ENCODE assay signal across 18 mouse cellular contexts in genomic region chr11:61597471-61597870, GRCm38 (mm10). TPM values are rescaled to one million over a fixed set of nuclear protein-coding genes. Genes with fewer than 3 reads are reported as not detected.
DNase-seq lines count a peak whose midpoint lies in the region; ATAC-seq lines count a peak whose summit lies in the region.
"Had no signal": no experiment of that assay in that cellular context is flagged by ENCODE, and none has a peak within 500 bp of the region (broad histone marks: within the 10 kb centered on the region; RNA-seq: fewer than 3 reads in every experiment).

No protein-coding gene starts in this region.

- H3K4me1 ChIP-seq in midbrain, embryonic 14.5 days (ENCODE audit: control insufficient read depth, insufficient read depth, low read length), result no peaks in the 10 kb centered on the region
- H3K4me1 ChIP-seq in midbrain, embryonic 16.5 days (ENCODE audit: control insufficient read depth, insufficient read depth, low read length), result no peaks in the 10 kb centered on the region
- H3K4me1 ChIP-seq: embryonic facial prominence, embryonic 13.5 days; forebrain, embryonic 10.5 days; heart, embryonic 15.5 days; liver, embryonic 15.5 days had no signal

- no peak for ATAC-seq in midbrain, embryonic 14.5 days (ENCODE audit: low FRiP score, low TSS enrichment)
- ATAC-seq in midbrain, embryonic 16.5 days, result no peak
- ATAC-seq in neutrophil, adult 5-6 weeks (ENCODE audit: extremely low read depth, insufficient number of reproducible peaks, low FRiP score, poor library complexity, severe bottlenecking), result 0 out of 2 replicates have a peak, but pooled peaks have one; percentile 19
- no peak for ATAC-seq in CD4-positive, CD25-positive, alpha-beta regulatory T cell, adult 4 months

- peak; percentile 54 to 68 for DNase-seq in cerebellum, postnatal 10 days
- no peak for DNase-seq in cerebellum, postnatal 36 days
- peak; percentile 8 for DNase-seq in midbrain, embryonic 14.5 days
- DNase-seq in adrenal gland, postnatal 25 days, result peak; percentile 41
- no peak for DNase-seq in embryo, embryonic 11 days
- DNase-seq: cerebellum, adult 18-20 months; kidney, postnatal 4 days; lung, postnatal 10 days had no signal

- no peaks in the 10 kb centered on the region for H3K36me3 ChIP-seq in midbrain, embryonic 14.5 days (ENCODE audit: control insufficient read depth, insufficient read depth, low read length)
- H3K36me3 ChIP-seq in midbrain, embryonic 16.5 days (ENCODE audit: control insufficient read depth, insufficient read depth, low read length), result no peaks in the 10 kb centered on the region
- H3K36me3 ChIP-seq: embryonic facial prominence, embryonic 13.5 days; forebrain, embryonic 10.5 days; heart, embryonic 15.5 days; hindbrain, embryonic 10.5 days; liver, embryonic 15.5 days had no signal

- 86% methylated on average over 2 of the region's 2 CpGs for WGBS in midbrain, embryonic 14.5 days
- 85% methylated on average over 2 of the region's 2 CpGs for WGBS in midbrain, embryonic 16.5 days

- H3K9ac ChIP-seq in midbrain, embryonic 14.5 days (replicated peaks; ENCODE audit: low read length), result no peak overlapping the region
- no peak overlapping the region for H3K9ac ChIP-seq in midbrain, embryonic 16.5 days (ENCODE audit: low read depth, low read length)
- H3K9ac ChIP-seq: embryonic facial prominence, embryonic 13.5 days; heart, embryonic 15.5 days; liver, embryonic 15.5 days had no signal

- no peak overlapping the region for H3K4me3 ChIP-seq in midbrain, embryonic 14.5 days (replicated peaks; ENCODE audit: low read depth, low read length)
- H3K4me3 ChIP-seq in midbrain, embryonic 16.5 days (ENCODE audit: low read depth, low read length), result no peak overlapping the region
- H3K4me3 ChIP-seq: embryonic facial prominence, embryonic 13.5 days; forebrain, embryonic 10.5 days; heart, embryonic 15.5 days; hindbrain, embryonic 10.5 days; liver, embryonic 15.5 days; megakaryocyte, embryonic 14.5 days had no signal

- no peaks in the 10 kb centered on the region for H3K27me3 ChIP-seq in midbrain, embryonic 14.5 days (ENCODE audit: control insufficient read depth, insufficient read depth, low read length)
- no peaks in the 10 kb centered on the region for H3K27me3 ChIP-seq in midbrain, embryonic 16.5 days (ENCODE audit: control insufficient read depth, insufficient read depth, low read depth, low read length)

- no peak overlapping the region for H3K4me2 ChIP-seq in midbrain, embryonic 14.5 days (ENCODE audit: low read length)
- no peak overlapping the region for H3K4me2 ChIP-seq in midbrain, embryonic 16.5 days (ENCODE audit: low read length)
- H3K4me2 ChIP-seq: embryonic facial prominence, embryonic 13.5 days; heart, embryonic 15.5 days; liver, embryonic 15.5 days had no signal

- H3K9me3 ChIP-seq in midbrain, embryonic 14.5 days (ENCODE audit: control insufficient read depth, low read length), result no peaks in the 10 kb centered on the region
- H3K9me3 ChIP-seq in midbrain, embryonic 16.5 days (replicated peaks; ENCODE audit: control insufficient read depth, low read length, poor library complexity, severe bottlenecking), result no peaks in the 10 kb centered on the region
- H3K9me3 ChIP-seq: embryonic facial prominence, embryonic 13.5 days; forebrain, embryonic 10.5 days; heart, embryonic 15.5 days; liver, embryonic 15.5 days had no signal

- no peak overlapping the region for H3K27ac ChIP-seq in midbrain, embryonic 14.5 days (replicated peaks; ENCODE audit: low read depth, low read length)
- H3K27ac ChIP-seq in midbrain, embryonic 16.5 days (ENCODE audit: low read length), result no peak overlapping the region
- H3K27ac ChIP-seq: embryonic facial prominence, embryonic 13.5 days; heart, embryonic 15.5 days; hindbrain, embryonic 10.5 days; liver, embryonic 15.5 days had no signal

RNA-seq across cellular contexts. Expression of gene Epn2, which starts 18.0 kb away (rescaled TPM):
- polyA plus RNA-seq in midbrain, embryonic 14.5 days (2014; fragmentation: Nextera tagmentation; extraction: Ambion mirVana), result 71.7 and 80.5 TPM in 2 replicates
- polyA plus RNA-seq in midbrain, embryonic 16.5 days (2015; fragmentation: Nextera tagmentation; extraction: Ambion mirVana), result 78.0 and 82.3 TPM in 2 replicates
- 26.0 and 30.5 TPM in 2 replicates for total RNA-seq in adrenal gland, postnatal 25 days (2021)
- 0.61 and 0.70 TPM in 2 replicates for total RNA-seq in neutrophil, adult 5-6 weeks (2017)
- polyA plus RNA-seq in CD4-positive, CD25-positive, alpha-beta regulatory T cell, adult 4 months (2017; shearing (Covaris generic)), result under 1 TPM; 0.26 to 0.86 TPM
- total RNA-seq: granulocyte monocyte progenitor cell, adult 5-6 weeks had no signal

RNA-seq across cellular contexts. Expression of gene Grap, which starts 55.6 kb away (rescaled TPM):
- 6.0 and 6.8 TPM in 2 replicates for polyA plus RNA-seq in midbrain, embryonic 14.5 days (2014; fragmentation: Nextera tagmentation; extraction: Ambion mirVana)
- polyA plus RNA-seq in midbrain, embryonic 16.5 days (2015; fragmentation: Nextera tagmentation; extraction: Ambion mirVana), result 10.7 and 11.6 TPM in 2 replicates
- total RNA-seq in adrenal gland, postnatal 25 days (2021), result 9.4 and 10.9 TPM in 2 replicates
- total RNA-seq in neutrophil, adult 5-6 weeks (2017), result 85.2 and 100 TPM in 2 replicates
- 100 to 1,000 TPM; 220 to 344 TPM for polyA plus RNA-seq in CD4-positive, CD25-positive, alpha-beta regulatory T cell, adult 4 months (2017; shearing (Covaris generic))

Comparison
In these comparisons a context has a peak if more than half of its experiments do, and no peak if none do; other contexts are left out.
1. DNase-seq: peak in cerebellum, postnatal 10 days (2 of 2), midbrain, embryonic 14.5 days (single experiment) and adrenal gland, postnatal 25 days (single experiment); none in cerebellum, postnatal 36 days (0 of 2) and embryo, embryonic 11 days (single experiment).
2. RNA of gene Epn2, which starts 18.0 kb away (polyA plus RNA-seq): 78.0 to 82.3 TPM in midbrain, embryonic 16.5 days and 71.7 to 80.5 TPM in midbrain, embryonic 14.5 days; 0.26 to 0.86 TPM in CD4-positive, CD25-positive, alpha-beta regulatory T cell, adult 4 months; every median in the first group is over 10 times any median in the second.
3. RNA of gene Grap, which starts 55.6 kb away (polyA plus RNA-seq): 220 to 344 TPM in CD4-positive, CD25-positive, alpha-beta regulatory T cell, adult 4 months; 10.7 to 11.6 TPM in midbrain, embryonic 16.5 days and 6.0 to 6.8 TPM in midbrain, embryonic 14.5 days; every median in the first group is over 10 times any median in the second.